Mouse (Mus musculus): ENCODE data around the gene Rasl10b.

GRCm38 (mm10) chr11:83454548-83454947 lies 45.6 kb downstream of the Rasl10b start:
- TF ChIP-seq POLR2A (IDR thresholded peaks at IDR 0.05; ENCODE audit: insufficient read depth, low read length), result no peak
- no peak for TF ChIP-seq CTCF (IDR thresholded peaks at IDR 0.05; ENCODE audit: low read depth, low read length)
- TF ChIP-seq EP300 (IDR thresholded peaks at IDR 0.05; ENCODE audit: insufficient read depth, low read depth, low read length), result no peak

All from ES-Bruce4 (cell line).